Mouse (Mus musculus) stomach, embryonic 15.5 days (tissue): ENCODE results near the gene Fam163a. TPM values are rescaled to one million over a fixed set of nuclear protein-coding genes. Genes with fewer than 3 reads are reported as not detected.

Experiments
- ATAC-seq: fragments of 200-750 bp; cut with Nextera tagmentation; 2 replicates; pipeline ENCODE4 v1.8.0; 2017; ENCODE audit warnings: low read depth, moderate number of reproducible peaks, moderate TSS enrichment; ENCODE audit not compliant: insufficient read depth, low FRiP score
- H3K27ac ChIP-seq: fragments of 300-500 bp; sonication (generic); 2 replicates; pipeline ENCODE4 v1.5.1; 2015; ENCODE audit warnings: mild to moderate bottlenecking, inconsistent platforms
- H3K27me3 ChIP-seq: fragments of 300-500 bp; sonication (generic); replicated peaks from 2 replicates; pipeline ENCODE4 v1.6.1; 2015; ENCODE audit warnings: inconsistent platforms
- H3K36me3 ChIP-seq: fragments of 300-500 bp; sonication (generic); 2 replicates; pipeline ENCODE4 v1.6.1; 2015; ENCODE audit warnings: inconsistent platforms
- H3K4me1 ChIP-seq: fragments of 300-500 bp; sonication (generic); 2 replicates; pipeline ENCODE4 v1.6.1; 2015; ENCODE audit warnings: inconsistent platforms
- H3K4me2 ChIP-seq: fragments of 300-500 bp; sonication (generic); 2 replicates; pipeline ENCODE4 v1.6.1; 2015; ENCODE audit warnings: mild to moderate bottlenecking, inconsistent platforms
- H3K4me3 ChIP-seq: fragments of 300-500 bp; sonication (generic); replicated peaks from 2 replicates; pipeline ENCODE4 v1.5.1; 2015; ENCODE audit warnings: inconsistent platforms
- H3K9ac ChIP-seq: fragments of 300-500 bp; sonication (generic); 2 replicates; pipeline ENCODE4 v1.6.1; 2015; ENCODE audit warnings: inconsistent platforms
- H3K9me3 ChIP-seq: fragments of 300-500 bp; sonication (generic); 2 replicates; pipeline ENCODE4 v1.6.1; 2016; ENCODE audit warnings: inconsistent platforms
- WGBS: fragments of 180-500 bp; shearing (Covaris S2); methylation state at CpG from one replicate; pipeline ENCODE4 v1.1.7; 2015; 5-methylcytosine and 5-hydroxymethylcytosine counted together
- polyA plus RNA-seq: library from polyadenylated mRNA; unstranded; fragments of >200 nt; fragmentation: Nextera tagmentation; extraction: Ambion mirVana; gene quantifications from 2 replicates; pipeline ENCODE4 v1.2.1, GENCODE M21; 2015

The Fam163a gene
- polyA plus RNA-seq, 1 experiment from 2014 or later = 4.7 TPM

DNA sequence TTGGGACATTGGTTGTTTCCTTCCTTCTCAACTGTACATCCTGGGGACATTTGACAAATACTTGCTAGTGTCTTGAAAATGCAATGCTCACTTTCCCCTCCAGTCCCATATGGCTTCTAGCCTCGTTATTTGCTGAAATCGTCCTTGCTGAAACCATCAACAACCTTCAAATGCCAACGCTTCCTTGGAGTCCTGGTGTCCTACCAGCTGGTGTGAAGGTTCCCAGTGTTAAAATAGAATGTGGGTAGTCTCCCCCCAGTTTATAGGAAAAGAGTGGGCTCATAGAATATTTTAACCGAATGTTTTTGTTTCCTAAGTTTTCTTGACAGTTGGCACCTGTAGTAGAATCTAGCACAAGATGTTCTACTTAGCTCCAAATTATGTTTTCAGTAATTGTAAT, 7.2 kb downstream of the Fam163a start:
- H3K27me3 ChIP-seq = peaks cover under 1% of the 10 kb centered on the region; the same call in 1 of the 2 replicates
- no peak overlapping the region for H3K9ac ChIP-seq
- no peak for ATAC-seq
- no peak overlapping the region for H3K4me3 ChIP-seq
- H3K27ac ChIP-seq = no peak overlapping the region
- H3K4me1 ChIP-seq = no peaks in the 10 kb centered on the region
- H3K36me3 ChIP-seq = no peaks in the 10 kb centered on the region
- no peak overlapping the region for H3K4me2 ChIP-seq
- WGBS = 82% methylated on average over 4 of the region's 4 CpGs
- H3K9me3 ChIP-seq = no peaks in the 10 kb centered on the region

DNA sequence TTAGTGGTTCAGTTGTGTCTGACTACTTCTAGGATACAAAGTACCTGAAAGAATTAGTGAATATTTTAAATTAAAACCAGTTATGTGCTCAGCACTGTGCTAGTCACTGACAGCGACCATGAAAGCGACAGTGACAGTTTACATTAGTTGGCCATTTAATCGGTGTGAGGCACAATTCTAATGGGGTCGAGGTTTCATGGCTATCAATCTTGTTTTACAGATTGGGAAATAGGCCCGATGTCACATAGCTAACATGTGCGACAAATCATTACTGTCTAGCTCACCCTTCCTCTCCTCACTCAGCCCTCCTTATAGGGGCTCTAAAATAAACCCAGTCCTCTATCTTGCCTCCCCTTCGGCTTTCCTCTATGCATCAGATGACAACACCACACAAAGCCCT, 11.5 kb downstream of the Fam163a start:
- 44% methylated on average over 7 of the region's 7 CpGs for WGBS
- Histone ChIP-seq H3K36me3 (no peaks in the 10 kb centered on the region), H3K4me1 (no peaks in the 10 kb centered on the region)

DNA sequence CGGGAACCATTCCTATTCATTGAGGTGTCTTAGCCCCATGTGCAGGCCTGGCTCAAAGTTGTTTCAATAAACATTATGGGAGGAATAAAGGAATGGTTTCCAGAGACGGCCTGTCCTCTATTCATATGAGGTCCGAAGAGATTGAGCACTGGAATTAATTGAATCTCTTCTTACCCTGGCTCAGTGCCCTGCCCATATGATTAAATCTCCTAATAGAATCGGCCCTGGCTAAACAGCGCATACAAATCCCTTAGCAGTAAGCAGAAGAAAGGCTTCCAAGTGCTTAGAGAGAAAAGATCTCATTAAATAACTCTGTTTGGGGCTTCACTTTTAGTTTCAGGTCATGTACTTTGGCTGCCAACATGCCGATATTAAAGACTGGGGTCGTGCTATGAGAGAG, 12.0 kb downstream of the Fam163a start:
- H3K4me3 ChIP-seq = no peak overlapping the region
- H3K4me2 ChIP-seq = no peak overlapping the region
- H3K27ac ChIP-seq = no peak overlapping the region
- no peak overlapping the region for H3K9ac ChIP-seq
- no peaks in the 10 kb centered on the region for H3K27me3 ChIP-seq
- H3K4me1 ChIP-seq = no peaks in the 10 kb centered on the region
- 66% methylated on average over 7 of the region's 7 CpGs for WGBS
- no peaks in the 10 kb centered on the region for H3K36me3 ChIP-seq
- ATAC-seq = no peak
- H3K9me3 ChIP-seq = no peaks in the 10 kb centered on the region

More for the DNA sequence above, 11.5 kb downstream of the Fam163a start:
- Histone ChIP-seq H3K27ac (no peak overlapping the region), H3K9ac (no peak overlapping the region), H3K27me3 (no peaks in the 10 kb centered on the region), H3K9me3 (no peaks in the 10 kb centered on the region), H3K4me3 (no peak overlapping the region), H3K4me2 (no peak overlapping the region)
- no peak for ATAC-seq

DNA sequence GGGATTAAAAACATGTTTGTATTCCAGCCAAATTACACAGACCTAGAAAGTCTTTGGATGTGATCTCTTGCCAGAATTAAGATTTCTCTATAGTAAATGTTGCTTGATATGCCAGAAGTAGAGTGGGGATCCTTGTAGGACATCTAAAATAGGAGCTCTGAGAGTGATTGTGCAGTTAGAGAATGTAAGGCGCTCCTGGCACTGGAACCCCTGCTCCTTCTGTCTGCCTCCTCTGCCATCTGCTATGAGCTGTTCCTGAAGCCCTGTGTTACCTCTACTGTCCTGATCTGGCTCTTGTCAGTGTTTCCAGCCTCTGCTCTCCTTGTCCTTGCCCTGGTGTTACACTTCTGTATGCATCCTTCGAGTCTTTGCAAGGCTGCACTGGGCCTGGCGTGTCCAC, 18.2 kb downstream of the Fam163a start:
- H3K4me2 ChIP-seq = no peak overlapping the region
- 89% methylated on average over 3 of the region's 3 CpGs for WGBS
- no peaks in the 10 kb centered on the region for H3K9me3 ChIP-seq
- H3K4me1 ChIP-seq = peaks cover 5% of the 10 kb centered on the region; the same call in 1 of the 2 replicates
- H3K36me3 ChIP-seq = no peaks in the 10 kb centered on the region
- no peak overlapping the region for H3K4me3 ChIP-seq
- no peak overlapping the region for H3K9ac ChIP-seq
- H3K27ac ChIP-seq = no peak overlapping the region
- no peaks in the 10 kb centered on the region for H3K27me3 ChIP-seq
- ATAC-seq = no peak

DNA sequence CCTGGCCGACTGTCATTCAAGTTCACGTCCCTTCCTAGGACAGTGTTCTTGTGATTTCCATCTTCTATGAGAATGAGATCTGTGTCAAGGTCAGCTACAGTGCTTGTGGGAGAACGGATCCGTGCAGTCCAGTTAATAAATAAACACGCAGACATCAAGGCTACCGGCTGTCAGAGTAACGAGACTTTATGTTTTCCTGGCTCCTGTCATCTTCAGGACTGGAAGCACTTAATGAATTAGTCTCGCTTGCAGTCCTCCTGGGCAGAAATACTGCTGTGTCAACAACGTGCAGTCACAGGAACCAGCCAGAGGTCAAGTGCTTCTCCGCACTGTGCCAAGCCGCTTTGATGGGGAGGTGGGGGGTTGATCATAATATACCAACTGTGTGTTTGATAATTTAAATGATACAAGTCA, 20.7 kb downstream of the Fam163a start:
- WGBS = 10% methylated on average over 11 of the region's 11 CpGs
- H3K27ac ChIP-seq = no peak overlapping the region
- H3K4me3 ChIP-seq = no peak overlapping the region
- no peaks in the 10 kb centered on the region for H3K36me3 ChIP-seq
- no peak overlapping the region for H3K9ac ChIP-seq
- H3K9me3 ChIP-seq = no peaks in the 10 kb centered on the region
- H3K4me1 ChIP-seq = peaks cover 8% of the 10 kb centered on the region; the same call in 1 of the 2 replicates
- H3K27me3 ChIP-seq = no peaks in the 10 kb centered on the region
- H3K4me2 ChIP-seq = no peak overlapping the region
- peak; percentile 59; the same call in 1 of the 2 replicates for ATAC-seq

DNA sequence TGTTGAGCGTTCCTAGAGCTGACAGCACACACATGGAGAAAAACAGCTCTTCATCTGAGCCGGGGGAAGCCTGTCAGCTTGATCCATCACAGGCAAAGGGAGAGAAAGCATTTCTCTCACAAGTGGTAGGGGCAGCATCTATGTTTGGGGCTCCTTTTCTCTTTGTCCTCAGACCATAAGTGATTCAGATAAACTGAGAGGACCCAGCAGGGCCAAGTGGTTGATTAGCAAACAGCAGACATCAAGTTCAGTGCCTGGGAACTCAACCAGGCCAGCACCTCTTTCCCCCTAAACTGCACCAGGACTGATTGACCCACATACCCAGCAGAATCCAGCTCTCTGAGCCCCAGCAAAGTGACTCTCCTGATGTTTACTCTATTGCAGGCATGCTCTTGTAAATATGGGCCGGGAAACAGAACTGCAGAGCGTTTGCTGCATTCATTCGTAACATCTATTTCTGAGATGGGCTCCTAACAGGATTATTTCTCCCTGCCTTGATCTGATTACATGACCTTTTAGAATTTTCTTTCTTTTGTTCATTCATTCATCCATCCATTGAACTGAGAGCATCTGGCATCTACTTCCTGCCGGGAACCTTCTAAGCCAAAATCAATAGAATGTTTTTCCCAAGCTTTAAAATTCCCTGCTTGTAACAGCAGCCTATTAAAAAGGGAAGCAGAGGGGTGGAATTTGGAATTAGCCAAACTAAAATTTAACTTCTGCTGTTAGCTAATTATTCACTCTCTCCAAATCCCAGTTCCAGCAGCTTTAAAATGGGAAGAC, 21.5 kb downstream of the Fam163a start:
- Histone ChIP-seq H3K4me1 (peaks cover 8% of the 10 kb centered on the region; the same call in 1 of the 2 replicates), H3K9me3 (no peaks in the 10 kb centered on the region), H3K27me3 (no peaks in the 10 kb centered on the region), H3K36me3 (no peaks in the 10 kb centered on the region), H3K27ac (peak overlapping the region; percentile 48; the same call in 1 of the 2 replicates), H3K4me3 (no peak overlapping the region), H3K9ac (no peak overlapping the region), H3K4me2 (no peak overlapping the region)
- ATAC-seq = no peak
- WGBS = 29% methylated on average over 6 of the region's 6 CpGs

DNA sequence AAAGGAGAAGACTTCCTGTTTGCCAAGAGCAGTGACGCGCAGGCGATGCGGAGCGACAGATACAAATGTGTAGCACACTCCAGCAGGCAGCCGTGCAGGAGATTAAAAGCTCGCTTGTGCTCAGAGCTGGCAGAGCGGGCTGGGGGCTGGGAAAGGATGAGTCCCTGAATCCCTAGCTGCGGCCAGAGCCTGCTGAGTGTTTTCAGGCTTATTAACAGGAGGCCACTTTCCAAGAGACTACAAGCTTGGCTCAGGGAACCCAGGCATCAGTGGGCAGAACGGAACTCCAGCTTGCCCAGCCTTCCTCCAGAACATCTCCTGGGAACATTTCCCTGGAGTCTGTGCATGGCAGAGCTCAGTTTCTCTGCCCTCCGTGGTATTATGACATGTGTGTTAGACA, 25.0 kb downstream of the Fam163a start:
- no peak overlapping the region for H3K4me2 ChIP-seq
- 24% methylated on average over 11 of the region's 11 CpGs for WGBS

DNA sequence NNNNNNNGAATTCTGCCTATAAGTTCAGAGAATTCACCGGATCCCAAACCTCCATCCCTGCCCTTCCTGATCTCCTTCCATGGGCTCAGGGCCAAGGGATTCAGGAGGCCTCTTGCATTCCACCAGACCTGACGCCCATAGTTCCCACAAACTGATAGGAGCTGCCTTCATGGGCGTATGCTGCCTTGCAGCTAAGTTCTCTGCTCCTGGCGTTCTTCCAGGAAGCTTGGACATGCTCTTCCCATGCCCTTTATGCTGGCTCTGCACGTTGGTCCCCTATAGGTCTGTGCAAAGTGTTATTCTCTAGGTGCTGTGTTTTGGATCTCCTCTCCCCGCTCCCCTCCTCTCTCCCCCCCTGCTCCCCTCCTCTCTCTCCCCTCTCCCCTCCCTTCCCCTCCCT, 36.1 kb downstream of the Fam163a start:
- peak; percentile 18; the same call in 1 of the 2 replicates for ATAC-seq

More for the DNA sequence above, 25.0 kb downstream of the Fam163a start:
- no peak overlapping the region for H3K4me3 ChIP-seq
- H3K27me3 ChIP-seq = no peaks in the 10 kb centered on the region
- no peak; the same call in 1 of the 2 replicates for ATAC-seq
- H3K9ac ChIP-seq = no peak overlapping the region
- H3K9me3 ChIP-seq = no peaks in the 10 kb centered on the region
- H3K27ac ChIP-seq = peak overlapping the region; percentile 7; the same call in 1 of the 2 replicates
- peaks cover 8% of the 10 kb centered on the region; the same call in 1 of the 2 replicates for H3K4me1 ChIP-seq
- H3K36me3 ChIP-seq = no peaks in the 10 kb centered on the region

DNA sequence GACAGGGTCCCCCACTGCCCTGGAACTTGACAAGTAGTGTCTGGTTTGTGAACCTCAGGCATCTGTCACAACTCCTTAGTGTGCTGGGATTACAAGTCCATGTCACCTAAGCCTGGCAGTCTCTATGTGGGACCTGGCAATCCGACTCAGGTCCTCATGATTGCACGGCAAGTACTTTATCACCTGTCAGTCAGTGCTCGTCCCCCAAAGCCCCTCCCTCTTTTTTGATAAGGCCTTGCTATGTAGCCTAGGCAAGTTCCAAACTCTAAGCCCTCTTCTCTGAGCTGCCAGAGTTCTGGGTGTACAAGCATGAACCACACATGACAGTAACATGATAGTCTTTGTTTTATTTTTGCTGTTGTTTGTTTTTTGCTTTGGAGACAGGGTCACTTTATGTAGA, 88.1 kb downstream of the Fam163a start:
- H3K27me3 ChIP-seq = no peaks in the 10 kb centered on the region
- H3K27ac ChIP-seq = no peak overlapping the region
- H3K36me3 ChIP-seq = no peaks in the 10 kb centered on the region
- WGBS = 38% methylated on average over 3 of the region's 3 CpGs
- no peaks in the 10 kb centered on the region for H3K9me3 ChIP-seq
- no peak for ATAC-seq
- H3K4me1 ChIP-seq = no peaks in the 10 kb centered on the region
- H3K4me2 ChIP-seq = no peak overlapping the region
- no peak overlapping the region for H3K4me3 ChIP-seq
- H3K9ac ChIP-seq = no peak overlapping the region

More for the DNA sequence above, 36.1 kb downstream of the Fam163a start:
- H3K4me1 ChIP-seq = no peaks in the 10 kb centered on the region
- no peak overlapping the region for H3K4me2 ChIP-seq
- no peak overlapping the region for H3K9ac ChIP-seq
- no peak overlapping the region for H3K27ac ChIP-seq
- no peaks in the 10 kb centered on the region for H3K27me3 ChIP-seq
- no peaks in the 10 kb centered on the region for H3K36me3 ChIP-seq
- H3K9me3 ChIP-seq = no peaks in the 10 kb centered on the region
- 33% methylated on average over 6 of the region's 6 CpGs for WGBS
- no peak overlapping the region for H3K4me3 ChIP-seq

DNA sequence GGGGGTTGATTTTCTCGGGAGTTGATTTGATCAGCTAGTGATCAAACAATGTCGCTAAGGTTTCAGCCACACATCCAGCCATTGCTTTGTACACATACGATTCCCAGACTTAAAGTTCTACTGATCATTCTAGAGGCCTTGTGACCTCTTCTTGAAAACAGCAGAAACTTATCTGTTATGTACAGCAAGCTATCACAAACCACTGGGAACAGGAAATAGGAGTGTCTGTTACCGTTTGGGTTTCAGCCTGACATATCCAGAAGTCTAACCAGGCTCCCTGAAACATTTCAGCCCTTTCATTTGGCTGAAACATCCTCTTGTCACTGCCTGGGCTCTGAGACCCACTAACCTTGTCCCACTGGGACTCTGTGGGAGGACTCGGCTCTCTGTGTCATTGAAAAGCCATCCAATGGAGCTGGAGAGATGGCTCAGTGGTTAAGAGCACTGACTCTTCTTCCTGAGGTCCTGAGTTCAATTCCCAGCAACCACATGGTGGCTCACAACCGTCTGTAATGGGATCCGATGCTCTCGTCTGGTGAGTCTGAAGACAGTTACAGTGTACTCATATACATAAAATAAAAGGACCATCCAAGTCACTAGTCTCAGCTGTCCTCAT, 90.8 kb downstream of the Fam163a start:
- H3K27ac ChIP-seq = no peak overlapping the region
- H3K4me3 ChIP-seq = no peak overlapping the region
- no peaks in the 10 kb centered on the region for H3K27me3 ChIP-seq
- no peak overlapping the region for H3K4me2 ChIP-seq
- H3K9ac ChIP-seq = no peak overlapping the region
- H3K4me1 ChIP-seq = no peaks in the 10 kb centered on the region
- ATAC-seq = no peak
- 66% methylated on average over 8 of the region's 8 CpGs for WGBS
- H3K9me3 ChIP-seq = no peaks in the 10 kb centered on the region
- no peaks in the 10 kb centered on the region for H3K36me3 ChIP-seq

DNA sequence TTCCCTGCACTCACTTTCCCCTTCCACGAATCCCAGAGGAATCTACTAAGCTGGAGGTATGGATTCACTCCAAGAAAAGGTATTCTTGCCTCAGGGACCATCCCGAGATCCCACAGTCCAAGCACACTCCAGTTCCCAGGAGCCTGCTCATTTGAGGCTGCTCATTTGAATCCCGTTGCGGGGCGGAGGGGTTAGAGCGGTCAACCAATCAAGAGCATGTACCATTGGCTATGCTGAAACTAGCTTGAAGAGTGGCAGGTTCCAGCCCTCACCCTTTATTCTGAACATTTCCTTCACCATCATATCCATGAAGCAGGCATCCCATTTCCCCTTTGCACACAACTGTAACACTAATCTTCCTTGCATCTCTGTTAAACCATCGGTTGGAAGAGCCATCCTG, 92.7 kb downstream of the Fam163a start:
- H3K36me3 ChIP-seq = no peaks in the 10 kb centered on the region
- H3K27ac ChIP-seq = no peak overlapping the region
- no peaks in the 10 kb centered on the region for H3K27me3 ChIP-seq
- peak overlapping the region; percentile 13; the same call in 1 of the 2 replicates for H3K4me2 ChIP-seq
- H3K4me1 ChIP-seq = no peaks in the 10 kb centered on the region
- H3K4me3 ChIP-seq = no peak overlapping the region
- 60% methylated on average over 7 of the region's 7 CpGs for WGBS
- H3K9me3 ChIP-seq = no peaks in the 10 kb centered on the region
- no peak for ATAC-seq
- no peak overlapping the region for H3K9ac ChIP-seq

DNA sequence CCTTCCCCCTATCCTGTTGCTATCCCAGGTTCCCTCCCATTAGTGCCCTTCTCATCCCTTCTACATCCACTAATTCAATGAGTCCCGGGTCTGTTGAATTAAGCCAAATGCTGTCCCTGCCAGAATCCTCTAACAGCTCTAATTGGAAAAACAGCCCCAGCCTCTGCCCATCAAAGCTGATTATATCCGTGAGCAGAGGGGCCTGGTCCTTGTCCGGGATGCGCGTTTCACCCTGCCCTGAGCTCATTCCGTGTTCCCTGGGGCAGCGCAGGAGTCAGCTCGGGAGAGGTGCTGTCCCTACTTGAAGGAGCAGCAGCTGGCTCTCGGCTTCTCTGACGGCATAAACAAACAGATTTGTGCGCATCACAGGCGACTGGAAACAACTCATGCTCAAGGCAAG, 93.1 kb downstream of the Fam163a start:
- H3K4me3 ChIP-seq = no peak overlapping the region
- 24% methylated on average over 12 of the region's 12 CpGs for WGBS
- H3K9me3 ChIP-seq = no peaks in the 10 kb centered on the region
- H3K36me3 ChIP-seq = no peaks in the 10 kb centered on the region
- no peak for ATAC-seq
- peak overlapping the region; percentile 13; the same call in 1 of the 2 replicates for H3K4me2 ChIP-seq
- no peak overlapping the region for H3K9ac ChIP-seq
- H3K27me3 ChIP-seq = no peaks in the 10 kb centered on the region
- no peaks in the 10 kb centered on the region for H3K4me1 ChIP-seq
- H3K27ac ChIP-seq = no peak overlapping the region
